Mouse (Mus musculus) spleen, adult 12 weeks (tissue): ENCODE measurements around the gene Zfp663.

ENCODE experiments used
- DNase-seq: peaks from one replicate; pipeline ENCODE4 v3.0.0; 2022; ENCODE audit warnings: low spot score

Zfp663 gene

DNA sequence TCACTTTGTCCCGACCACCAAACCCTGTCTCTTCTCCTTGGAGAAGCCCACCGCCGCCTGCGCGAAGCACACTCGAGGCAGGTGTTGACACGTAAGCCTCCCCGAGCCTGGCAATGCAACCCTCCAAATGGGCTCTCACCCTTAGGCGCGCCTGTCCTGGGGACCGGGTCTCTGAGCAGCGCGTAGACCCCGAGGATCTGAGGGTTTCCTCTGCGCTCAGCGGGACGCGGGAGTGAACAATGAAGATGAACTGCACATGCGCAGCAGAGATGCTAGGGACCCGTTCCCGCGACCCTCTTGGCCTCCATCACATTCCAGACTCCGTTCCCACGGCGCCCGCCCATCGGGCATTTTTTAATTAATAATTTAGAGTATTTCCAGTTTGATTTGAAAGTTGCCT is at the start of gene Zfp663:
Zfp663 (minus strand) TSS at position 234 of the 400 bp plus-strand sequence.
- no peak for DNase-seq

DNA sequence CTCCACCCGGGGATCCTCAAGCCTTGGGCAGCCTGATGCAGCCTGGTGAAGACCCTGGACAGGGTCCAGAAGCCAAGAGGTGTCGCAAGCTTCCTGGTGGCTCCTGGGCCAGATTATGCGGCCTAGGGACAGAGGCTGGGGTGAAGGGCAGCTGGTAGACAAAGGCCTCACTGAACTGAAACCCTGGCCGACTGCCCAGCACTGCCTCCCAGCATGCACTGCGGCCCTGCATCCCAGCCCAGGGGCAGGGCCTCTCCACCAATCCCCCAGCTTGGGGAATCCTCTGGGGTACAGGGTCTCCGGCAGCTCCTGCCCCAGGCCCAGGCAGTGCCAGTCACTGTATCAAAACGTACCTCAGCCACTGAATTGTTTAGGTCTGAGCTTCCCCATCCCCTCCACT is 48.8 kb upstream of the Zfp663 start:
- no peak for DNase-seq

DNA sequence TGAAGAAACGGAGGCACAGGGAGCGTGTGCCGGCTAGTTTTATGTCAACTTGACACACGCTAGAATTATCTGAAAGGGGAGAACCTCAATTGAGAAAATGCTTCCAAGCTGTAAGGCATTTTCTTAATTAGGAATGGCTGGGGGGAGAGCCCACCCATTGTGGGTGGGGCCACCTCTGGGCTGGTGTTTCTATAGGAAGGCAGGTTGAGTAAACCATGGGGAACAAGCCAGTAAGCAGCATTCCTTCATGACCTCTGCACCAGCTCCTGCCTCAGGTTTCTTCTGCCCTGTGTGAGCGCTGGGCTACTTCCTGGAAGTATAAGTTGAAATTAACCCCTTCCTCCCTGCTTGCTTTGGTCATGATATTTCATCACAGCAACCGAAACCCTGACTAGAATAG is 47.3 kb upstream of the Zfp663 start:
- no peak for DNase-seq

- no peak for DNase-seq
Observed at GRCm38 (mm10) chr2:165415141-165415721, 46.7 kb upstream of the Zfp663 start.

DNA sequence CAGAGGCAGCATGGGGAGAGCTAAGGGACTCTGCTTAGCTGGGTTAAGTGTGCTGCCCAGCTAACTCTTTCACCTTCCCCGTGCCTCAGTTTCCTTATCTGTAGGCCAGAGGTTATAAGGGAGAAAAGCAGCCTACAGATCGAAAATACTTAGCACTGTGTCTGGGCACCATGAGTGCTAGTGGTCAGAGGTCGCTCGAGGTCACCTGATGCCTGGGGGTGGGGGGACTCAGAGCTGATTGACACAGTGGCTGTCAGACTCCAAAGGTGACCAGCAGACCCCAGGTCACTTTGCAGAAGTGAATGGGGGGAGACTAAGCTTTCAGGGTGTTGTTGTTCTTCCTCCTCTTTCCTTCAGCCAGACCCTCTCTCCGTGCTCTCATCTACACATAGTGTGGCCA is 45.8 kb upstream of the Zfp663 start:
- no peak for DNase-seq

- no peak for DNase-seq
Observed at GRCm38 (mm10) chr2:165413884-165414283, 45.4 kb upstream of the Zfp663 start.

- DNase-seq = peak; percentile 30
Observed at GRCm38 (mm10) chr2:165407700-165408301, 39.3 kb upstream of the Zfp663 start.

- DNase-seq = no peak
Observed at GRCm38 (mm10) chr2:165405351-165405750, 36.8 kb upstream of the Zfp663 start.

DNA sequence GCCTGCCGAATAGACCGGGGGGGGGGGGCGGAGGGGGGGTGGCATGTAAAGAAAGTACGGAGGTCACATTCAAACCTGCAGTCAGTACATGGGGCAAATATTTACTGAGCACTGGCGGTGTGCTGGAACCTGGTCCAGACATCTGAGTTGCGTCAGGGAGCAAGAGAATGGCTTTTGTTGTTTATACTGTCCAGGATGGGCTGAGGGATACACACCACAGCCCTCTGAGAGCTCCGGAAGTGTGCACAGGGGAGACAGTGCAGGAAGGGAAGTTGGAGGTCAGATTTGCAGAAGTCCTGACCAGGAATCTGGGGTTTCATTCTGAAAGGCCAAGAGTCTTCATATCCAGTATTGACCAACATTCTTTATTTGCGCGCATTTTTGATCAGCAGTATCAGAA is 36.4 kb upstream of the Zfp663 start:
- no peak for DNase-seq

GRCm38 (mm10) chr2:165398164-165398785 is 29.7 kb upstream of the Zfp663 start:
- DNase-seq = no peak

GRCm38 (mm10) chr2:165397502-165398163 is 29.1 kb upstream of the Zfp663 start:
- DNase-seq = no peak

DNA sequence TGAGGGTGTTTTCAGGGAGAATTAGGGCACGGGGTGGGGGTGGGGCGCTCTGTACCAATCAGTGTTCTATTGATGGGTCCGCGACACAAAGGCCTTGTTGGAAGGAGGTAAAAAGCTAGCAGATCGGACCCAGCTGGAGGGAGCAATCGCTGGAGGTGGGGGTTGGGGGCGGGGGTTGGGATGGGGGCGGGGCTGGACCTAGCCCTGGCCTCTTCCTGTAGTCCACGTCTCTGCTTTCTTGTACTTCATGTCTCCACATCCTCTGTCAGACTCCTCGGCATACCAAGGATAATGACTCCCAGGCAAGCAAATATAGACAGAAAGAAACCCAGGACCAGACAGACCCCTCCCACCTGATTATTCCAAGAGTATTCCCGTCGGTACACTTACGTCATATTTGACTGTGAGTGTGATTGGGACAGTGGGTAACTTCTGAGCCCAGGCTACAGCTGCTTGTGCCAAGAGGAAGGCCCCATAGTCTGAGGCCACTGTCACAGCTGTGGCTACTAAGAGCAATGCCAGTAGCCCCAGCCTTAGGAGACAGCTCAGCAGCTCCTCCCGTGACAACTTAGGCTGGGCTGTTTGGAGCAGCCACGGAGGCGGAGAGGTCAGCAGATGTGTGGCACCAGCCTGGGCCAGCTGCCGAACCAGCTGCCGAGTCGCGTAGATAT is 28.4 kb upstream of the Zfp663 start:
- DNase-seq = no peak

GRCm38 (mm10) chr2:165392156-165392555 is 23.6 kb upstream of the Zfp663 start:
- DNase-seq = no peak

DNA sequence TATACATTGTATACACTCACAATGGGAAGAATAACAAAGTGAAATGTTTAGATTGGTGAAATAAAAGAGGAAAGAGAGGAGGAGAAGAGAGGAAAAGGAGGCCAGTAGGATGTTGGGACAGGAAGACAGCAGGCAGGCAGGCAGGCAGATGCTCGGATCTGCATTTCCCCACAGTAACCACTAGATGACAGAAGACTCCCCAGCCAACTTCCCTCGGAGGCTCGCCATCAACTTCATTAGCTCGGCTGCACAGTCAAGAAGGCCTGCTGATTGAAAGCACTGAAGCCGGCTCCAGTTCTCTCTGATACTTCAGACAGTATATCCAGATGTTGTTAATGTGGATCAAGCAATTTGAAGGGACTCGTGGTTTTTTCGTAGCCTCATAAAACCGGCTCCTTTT is 23.0 kb upstream of the Zfp663 start:
- no peak for DNase-seq

DNA sequence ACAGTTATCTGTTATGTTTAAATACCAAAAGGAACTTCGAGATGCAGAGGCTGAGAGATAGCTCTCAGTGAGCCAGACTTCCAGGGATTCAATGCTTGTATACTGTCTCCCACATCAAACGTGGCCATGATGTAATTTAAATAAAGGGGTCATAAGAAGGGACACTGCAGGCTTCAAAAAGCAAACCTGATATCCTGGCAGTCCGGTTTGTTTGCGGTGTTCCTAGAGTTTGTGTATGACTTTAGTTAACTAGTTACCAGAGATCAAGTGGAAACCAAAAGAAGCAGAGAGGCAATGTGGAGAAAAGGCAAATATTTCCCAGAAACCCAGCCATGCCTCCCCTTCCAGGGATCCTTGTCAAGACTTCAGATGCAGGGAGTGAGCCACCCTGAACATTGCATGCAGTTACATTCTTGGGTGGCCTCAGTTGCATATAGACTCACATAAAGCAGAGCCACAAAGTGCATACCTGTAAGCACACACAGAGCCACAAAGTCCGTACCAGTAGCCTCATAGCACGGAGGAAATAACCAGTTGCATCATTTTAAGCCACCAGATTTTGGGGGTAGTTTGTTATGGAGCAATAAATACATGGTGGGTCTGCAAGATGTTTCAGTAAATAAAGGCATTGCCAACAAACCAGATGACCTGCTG is 20.9 kb upstream of the Zfp663 start:
- DNase-seq = no peak

DNA sequence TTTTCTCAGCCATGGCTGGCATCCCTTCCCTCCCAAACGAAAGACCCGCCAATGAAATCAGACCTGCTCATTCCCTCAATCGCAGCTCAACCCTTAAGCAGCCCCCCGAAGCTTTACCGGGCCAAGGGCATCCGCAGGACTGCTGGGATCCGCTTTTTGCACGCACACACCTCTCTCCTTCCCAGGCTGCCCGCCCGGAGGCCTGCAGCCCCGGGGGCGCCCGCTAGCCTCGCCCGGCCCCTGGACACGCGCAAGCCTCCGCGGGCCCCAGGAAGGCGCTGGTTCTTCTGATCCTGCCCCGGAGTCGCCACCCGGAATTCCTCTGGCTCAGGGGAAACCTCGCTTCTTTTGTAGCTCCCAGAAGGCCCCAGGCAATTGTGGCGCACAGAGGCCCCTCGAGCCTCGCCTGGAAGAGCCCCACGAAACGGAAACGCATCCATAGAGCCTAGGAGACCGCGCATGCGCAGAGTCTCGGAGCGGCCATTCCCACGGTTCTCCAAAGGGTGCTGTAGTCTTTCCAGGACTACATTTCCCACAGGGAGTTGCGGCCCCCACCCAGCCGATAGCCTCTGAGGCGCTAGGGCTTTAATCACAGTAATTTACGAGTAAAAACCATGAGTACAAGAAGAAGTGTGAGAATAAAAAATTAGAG is 19.4 kb upstream of the Zfp663 start, which contains the start of gene Zfp334:
Zfp334 (minus strand) TSS at position 416 of the 652 bp plus-strand sequence.
- no peak for DNase-seq

DNA sequence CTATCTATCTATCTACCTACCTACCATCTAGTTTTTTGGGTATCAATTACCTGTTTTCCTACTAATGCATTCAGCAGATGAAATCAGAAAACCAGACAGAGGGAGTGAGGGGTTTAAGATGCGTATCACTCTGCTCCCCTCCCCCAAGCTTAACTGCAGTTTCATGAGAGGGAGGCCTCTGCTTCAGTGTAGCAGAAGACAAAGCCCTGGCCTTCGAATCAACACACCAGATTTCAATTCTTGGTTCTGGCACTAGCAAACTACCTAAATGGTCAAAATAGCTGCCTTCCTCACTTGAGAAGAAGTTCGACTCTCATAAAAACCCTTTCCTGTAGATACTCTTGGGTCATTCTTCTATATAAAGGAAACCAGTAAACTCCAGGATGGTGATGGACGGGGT is 18.8 kb upstream of the Zfp663 start:
- no peak for DNase-seq

DNA sequence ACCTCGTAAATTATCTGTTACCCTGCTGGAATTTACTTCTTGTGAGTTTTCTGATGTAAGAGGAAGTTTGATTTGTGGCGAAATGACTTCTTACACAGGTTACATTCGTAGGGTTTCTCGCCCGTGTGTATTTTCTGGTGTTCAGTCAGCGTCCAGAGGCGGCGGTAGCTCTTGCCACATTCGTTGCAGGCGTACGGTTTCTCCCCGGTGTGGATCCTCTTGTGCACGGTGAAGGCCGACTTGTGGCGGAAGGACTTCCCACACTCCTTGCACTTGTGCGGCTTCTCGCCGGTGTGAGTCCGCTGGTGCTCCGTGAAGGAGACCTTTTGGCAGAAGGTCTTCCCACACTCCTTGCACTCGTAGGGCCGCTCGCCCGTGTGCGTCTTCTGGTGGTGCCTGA is 11.5 kb upstream of the Zfp663 start:
- DNase-seq = no peak

GRCm38 (mm10) chr2:165376001-165376400 is 7.5 kb upstream of the Zfp663 start:
- no peak for DNase-seq

- DNase-seq = no peak
Observed at GRCm38 (mm10) chr2:165375478-165375877, 6.9 kb upstream of the Zfp663 start.

DNA sequence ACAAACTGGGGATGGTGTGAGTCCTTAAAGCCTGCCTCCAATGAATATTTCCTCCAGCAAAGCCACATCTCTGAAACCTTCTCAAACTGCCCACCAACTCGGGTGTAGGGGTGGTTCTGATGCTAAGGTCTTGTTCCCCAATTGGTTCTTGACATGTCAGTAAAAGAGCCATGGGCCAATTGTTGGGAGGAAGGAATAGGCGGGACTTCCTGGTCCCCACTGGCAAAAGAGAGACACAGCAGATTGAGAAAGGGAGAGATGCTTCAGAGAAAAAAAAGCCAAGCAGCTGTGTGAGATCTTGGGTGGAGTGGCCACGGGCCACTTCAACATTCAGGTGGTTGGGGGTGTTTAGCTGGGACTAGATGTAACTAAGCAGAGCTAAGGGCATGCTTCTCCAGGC is 2.5 kb upstream of the Zfp663 start:
- no peak for DNase-seq

DNA sequence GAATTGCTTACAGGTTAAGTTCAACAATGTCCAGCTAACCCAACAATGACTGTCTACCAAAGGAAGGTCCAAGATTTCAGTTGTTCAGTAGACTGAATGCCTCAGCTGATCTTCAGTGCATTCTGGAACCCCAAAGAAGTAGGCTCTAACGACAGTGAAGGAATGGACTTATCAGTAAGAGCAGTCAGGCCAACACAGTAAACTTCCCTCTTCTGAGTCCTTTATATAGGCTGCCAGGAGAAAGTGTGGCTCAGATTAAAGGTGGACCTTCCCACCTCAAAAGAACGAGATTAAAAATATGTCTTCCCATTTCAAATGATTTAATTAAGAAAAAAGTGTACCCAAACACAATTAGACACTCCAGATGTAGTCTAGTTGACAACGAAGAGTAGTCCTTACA is 1.8 kb upstream of the Zfp663 start:
- no peak for DNase-seq
